Mouse (Mus musculus): Measurements from ENCODE around the gene Adprm. TPM values are rescaled to one million over a fixed set of nuclear protein-coding genes. Genes with fewer than 3 reads are reported as not detected.
"Not testable (repeated sequence)": the region's sequence is repeated elsewhere in the genome, so short reads cannot be mapped to it uniquely, and the experiment has no call there.

Adprm gene
- total RNA-seq (2017) = 36.1 and 43.3 TPM in 2 replicates

DNA sequence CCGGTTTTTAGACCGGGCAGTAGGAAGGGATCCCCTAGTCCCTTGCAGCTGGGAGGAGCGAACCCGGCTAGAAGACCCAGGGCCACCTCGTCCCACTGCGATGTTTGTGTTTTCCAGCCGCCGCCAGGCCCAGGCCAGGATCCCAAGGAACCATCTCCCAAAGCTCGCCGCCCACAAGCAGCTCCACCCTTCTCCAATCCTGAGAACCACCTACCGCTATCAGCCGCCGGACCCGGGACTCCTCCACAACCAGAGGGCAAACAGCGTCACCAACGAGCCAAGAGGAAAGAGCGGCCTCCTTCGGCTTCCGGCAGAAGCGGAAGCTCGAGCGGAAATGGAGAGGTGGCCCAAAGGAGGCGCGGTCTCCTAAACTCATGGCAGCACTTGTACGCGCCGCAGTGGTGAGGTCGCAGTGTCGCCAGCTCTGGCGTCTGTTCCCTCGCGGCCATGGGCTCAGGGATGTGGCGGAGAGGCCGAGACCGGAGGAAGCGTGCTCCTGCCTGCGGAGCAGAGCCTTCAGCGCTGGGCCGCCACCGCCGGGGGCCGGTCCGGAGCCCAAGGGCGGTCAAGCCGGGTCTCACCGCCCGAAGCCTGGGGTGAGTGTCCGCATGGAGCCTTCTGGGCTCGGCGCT lies at the start of gene Adprm, which contains the start of gene Sco1:
Adprm (minus strand) TSS at position 274 of the 632 bp plus-strand sequence.
Sco1 (plus strand) TSS at position 350 of the 632 bp plus-strand sequence.
- ATAC-seq (ENCODE audit: extremely low read depth, insufficient number of reproducible peaks, low FRiP score, poor library complexity, severe bottlenecking) = peak; percentile 95

DNA sequence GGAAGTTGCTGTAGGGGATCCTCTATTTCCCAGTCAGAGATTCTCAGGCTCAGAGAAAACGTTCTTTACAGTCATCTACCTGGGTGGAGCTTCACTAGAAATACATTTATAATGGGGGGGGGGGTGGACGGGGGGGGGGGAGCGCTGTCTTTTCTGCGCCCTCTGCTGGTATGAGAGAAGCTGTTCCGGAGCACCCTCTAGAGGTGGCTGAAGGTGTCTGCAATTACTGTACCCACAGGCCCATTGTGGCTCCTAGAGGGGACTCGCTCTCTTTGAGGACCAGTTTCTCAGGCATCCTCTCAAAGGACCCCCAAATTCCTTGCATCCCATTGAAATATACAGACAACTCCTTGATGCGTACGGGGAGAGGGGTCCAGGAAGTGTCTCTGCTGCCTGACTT lies 49.3 kb upstream of the Adprm start:
- ATAC-seq (ENCODE audit: extremely low read depth, insufficient number of reproducible peaks, low FRiP score, poor library complexity, severe bottlenecking) = 0 out of 2 replicates have a peak, but pooled peaks have one; percentile 42

DNA sequence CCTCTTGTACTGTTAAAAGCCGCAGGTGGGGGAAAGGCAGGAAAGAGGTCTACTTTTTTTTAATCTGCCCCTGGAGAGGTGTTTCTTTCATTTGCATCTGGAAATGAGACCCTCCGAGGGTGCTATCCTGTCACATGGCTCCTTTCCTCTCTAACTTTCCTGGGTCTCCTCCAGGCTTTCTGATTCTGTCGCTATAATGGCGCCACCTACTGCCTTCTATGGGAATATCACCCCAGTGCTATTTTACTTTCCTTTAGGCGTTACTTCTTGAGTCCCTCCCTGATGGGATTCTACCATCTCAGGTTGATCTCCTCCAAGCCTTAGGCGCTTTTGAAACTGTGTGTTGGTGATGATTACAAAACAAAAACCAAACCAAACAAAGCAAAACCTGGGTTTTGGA lies 47.8 kb upstream of the Adprm start:
- no peak for ATAC-seq (ENCODE audit: extremely low read depth, insufficient number of reproducible peaks, low FRiP score, poor library complexity, severe bottlenecking)

DNA sequence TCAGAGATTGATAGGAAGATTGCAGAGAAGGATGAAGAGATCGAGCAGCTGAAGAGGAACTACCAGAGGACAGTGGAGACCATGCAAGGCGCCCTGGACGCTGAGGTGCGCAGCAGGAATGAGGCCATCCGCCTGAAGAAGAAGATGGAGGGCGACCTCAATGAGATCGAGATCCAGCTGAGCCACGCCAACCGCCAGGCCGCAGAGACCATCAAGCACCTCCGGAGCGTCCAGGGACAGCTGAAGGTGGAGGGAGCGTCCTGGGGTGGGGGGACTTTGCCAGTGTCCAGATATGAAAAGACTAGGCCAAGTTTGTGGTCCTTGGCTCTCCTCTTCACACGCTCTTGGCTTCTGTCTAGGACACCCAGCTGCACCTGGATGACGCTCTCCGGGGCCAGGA lies 46.8 kb upstream of the Adprm start:
- no peak for ATAC-seq (ENCODE audit: extremely low read depth, insufficient number of reproducible peaks, low FRiP score, poor library complexity, severe bottlenecking)

DNA sequence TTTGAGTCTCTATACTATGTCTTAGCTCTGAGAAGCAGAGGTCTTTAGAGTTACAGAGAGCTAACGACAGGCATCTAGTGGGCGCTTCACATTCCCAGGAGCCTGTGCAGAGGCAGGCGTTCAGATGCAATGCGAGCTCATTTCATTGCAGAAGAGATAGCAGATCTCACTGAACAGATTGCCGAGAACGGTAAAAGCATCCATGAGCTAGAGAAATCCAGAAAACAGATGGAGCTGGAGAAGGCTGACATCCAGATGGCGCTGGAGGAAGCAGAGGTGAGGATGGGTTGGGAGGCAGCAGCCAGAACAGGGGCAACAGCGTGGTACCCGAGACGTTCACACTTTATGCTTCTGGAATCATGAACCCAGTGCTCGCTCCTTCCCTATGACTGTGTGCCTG lies 46.0 kb upstream of the Adprm start:
- no peak for ATAC-seq (ENCODE audit: extremely low read depth, insufficient number of reproducible peaks, low FRiP score, poor library complexity, severe bottlenecking)

DNA sequence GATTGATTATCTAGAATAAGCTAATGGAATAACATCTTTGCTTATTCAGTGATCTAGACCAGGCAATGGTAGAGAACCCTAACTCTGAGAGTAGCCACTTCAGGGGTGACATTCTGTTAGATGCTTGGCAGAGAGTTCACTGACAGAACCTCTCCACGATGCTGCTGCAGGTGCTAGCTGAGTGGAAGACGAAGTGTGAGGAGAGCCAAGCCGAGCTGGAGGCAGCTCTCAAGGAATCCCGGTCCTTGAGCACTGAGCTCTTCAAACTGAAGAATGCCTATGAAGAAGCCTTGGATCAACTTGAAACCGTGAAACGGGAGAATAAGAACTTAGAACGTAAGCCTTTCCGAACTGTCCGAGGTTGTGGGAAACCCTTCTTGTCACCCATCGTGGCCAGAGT lies 45.3 kb upstream of the Adprm start:
- ATAC-seq (ENCODE audit: extremely low read depth, insufficient number of reproducible peaks, low FRiP score, poor library complexity, severe bottlenecking) = no peak

DNA sequence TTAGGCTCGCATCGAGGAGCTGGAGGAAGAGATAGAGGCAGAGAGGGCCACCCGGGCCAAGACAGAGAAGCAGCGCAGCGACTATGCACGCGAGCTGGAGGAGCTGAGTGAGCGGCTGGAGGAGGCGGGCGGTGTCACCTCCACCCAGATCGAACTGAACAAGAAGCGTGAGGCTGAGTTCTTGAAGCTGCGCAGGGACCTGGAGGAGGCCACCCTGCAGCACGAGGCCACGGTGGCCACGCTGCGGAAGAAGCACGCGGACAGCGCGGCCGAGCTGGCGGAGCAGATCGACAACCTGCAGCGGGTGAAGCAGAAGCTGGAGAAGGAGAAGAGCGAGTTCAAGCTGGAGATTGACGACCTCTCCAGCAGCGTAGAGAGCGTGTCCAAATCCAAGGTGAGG lies 42.1 kb upstream of the Adprm start:
- no peak for ATAC-seq (ENCODE audit: extremely low read depth, insufficient number of reproducible peaks, low FRiP score, poor library complexity, severe bottlenecking)

DNA sequence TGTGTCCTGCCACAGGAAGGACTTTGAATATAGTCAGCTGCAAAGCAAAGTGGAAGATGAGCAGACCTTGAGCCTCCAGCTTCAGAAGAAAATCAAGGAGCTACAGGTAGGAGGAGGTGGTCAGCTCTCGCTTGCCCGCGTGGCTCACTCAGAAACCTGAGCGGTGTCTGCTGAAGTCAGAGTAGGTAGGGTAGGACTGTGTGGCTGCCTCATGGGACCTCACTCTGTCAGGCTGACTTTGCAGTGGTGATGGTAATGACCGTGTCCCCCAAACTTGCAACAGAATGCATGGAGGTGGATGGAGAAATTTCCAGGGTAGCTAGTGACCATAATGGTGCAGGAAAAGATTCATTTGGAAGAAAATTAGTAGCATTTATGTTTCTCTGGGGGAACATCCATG lies 41.3 kb upstream of the Adprm start:
- no peak for ATAC-seq (ENCODE audit: extremely low read depth, insufficient number of reproducible peaks, low FRiP score, poor library complexity, severe bottlenecking)

DNA sequence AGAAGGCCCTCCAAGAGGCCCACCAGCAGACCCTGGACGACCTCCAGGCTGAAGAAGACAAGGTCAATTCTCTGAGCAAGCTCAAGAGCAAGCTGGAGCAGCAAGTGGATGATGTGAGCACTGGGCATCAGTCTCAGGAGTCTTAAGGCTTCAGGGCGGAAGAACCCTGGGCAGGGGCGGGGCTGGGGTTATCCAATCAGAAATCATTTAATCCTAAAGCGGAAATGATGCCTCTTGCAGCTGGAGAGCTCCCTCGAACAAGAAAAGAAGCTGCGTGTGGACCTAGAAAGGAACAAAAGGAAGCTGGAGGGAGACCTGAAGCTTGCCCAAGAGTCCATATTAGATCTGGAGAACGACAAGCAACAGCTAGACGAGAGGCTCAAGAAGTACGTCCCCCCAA lies 40.8 kb upstream of the Adprm start:
- no peak for ATAC-seq (ENCODE audit: extremely low read depth, insufficient number of reproducible peaks, low FRiP score, poor library complexity, severe bottlenecking)

DNA sequence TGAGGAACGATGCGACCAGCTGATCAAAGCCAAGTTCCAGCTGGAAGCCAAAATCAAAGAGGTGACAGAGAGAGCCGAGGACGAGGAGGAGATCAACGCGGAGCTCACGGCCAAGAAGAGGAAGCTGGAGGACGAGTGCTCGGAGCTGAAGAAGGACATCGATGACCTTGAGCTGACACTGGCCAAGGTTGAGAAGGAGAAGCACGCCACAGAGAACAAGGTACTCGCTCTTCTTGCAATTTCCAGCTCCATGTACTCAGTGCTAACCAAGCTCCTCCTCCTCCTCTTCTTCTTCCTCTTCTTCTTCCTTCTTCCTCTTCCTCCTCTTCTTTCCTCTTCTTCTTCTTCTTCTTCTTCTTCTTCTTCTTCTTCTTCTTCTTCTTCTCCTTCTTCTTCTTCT lies 40.0 kb upstream of the Adprm start:
- not testable (repeated sequence) for ATAC-seq (ENCODE audit: extremely low read depth, insufficient number of reproducible peaks, low FRiP score, poor library complexity, severe bottlenecking)

DNA sequence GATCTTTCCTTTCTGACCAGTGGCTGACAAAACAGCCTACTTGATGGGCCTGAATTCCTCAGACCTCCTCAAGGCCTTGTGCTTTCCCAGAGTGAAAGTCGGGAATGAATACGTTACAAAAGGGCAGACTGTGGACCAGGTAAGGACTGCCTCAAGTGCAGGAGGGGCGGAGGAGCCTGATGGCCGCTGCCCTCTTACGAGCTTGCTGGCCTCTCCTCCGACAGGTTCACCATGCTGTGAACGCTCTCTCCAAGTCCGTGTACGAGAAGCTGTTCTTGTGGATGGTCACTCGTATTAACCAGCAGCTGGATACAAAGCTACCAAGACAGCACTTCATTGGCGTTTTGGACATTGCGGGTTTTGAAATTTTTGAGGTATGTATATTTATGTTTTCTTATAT lies 34.8 kb upstream of the Adprm start:
- no peak for ATAC-seq (ENCODE audit: extremely low read depth, insufficient number of reproducible peaks, low FRiP score, poor library complexity, severe bottlenecking)

DNA sequence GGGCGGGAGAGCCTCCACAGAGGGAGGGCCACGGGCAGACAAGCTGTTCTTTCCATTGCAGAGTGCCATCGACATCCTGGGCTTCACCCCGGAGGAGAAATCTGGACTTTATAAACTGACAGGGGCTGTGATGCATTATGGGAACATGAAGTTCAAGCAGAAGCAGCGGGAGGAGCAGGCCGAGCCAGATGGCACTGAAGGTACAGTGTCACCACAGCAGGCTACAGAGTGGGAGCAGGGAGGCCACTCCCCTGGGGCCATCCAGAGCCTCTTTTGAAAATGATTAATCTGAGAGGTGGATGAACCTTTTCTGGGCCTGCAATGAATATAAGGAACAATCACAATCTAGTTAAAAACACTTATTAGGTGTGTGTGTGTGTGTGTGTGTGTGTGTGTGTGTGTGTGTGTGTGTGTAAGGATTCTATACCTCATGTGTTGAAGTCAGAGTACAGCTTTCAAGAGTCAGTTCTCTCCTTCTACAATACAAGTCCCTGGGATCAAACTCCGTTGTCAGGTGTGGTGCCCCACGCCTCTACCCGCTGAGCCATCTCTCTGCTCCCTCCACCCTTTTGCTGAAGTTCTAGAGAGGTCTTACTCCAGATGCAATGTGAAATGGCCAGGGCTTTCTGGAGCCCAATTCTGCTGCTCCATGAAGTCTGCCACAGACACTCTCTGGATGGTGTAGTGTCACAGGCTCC lies 34.2 kb upstream of the Adprm start:
- ATAC-seq (ENCODE audit: extremely low read depth, insufficient number of reproducible peaks, low FRiP score, poor library complexity, severe bottlenecking) = no peak

DNA sequence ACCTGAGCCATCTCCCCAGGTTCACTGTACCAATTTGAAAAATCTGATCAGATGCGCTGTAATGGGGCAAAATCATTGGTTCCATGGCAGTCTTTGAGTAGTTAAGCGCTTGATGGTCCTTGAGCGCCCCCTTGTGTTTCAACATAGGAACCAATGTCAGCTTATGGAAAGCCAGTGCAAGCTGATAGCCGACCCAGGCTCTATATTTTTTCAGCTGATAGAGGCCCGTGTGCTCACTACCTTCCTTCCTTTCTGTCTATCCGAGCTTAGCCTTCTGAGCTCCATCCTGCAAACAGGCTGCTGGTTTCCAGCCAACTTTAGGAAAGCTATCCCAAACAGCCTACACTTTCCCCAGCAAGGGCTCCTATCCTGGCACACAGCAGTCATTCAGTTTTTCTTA lies 33.1 kb upstream of the Adprm start:
- ATAC-seq (ENCODE audit: extremely low read depth, insufficient number of reproducible peaks, low FRiP score, poor library complexity, severe bottlenecking) = peak; percentile 77; the same call in 1 of the 2 replicates

DNA sequence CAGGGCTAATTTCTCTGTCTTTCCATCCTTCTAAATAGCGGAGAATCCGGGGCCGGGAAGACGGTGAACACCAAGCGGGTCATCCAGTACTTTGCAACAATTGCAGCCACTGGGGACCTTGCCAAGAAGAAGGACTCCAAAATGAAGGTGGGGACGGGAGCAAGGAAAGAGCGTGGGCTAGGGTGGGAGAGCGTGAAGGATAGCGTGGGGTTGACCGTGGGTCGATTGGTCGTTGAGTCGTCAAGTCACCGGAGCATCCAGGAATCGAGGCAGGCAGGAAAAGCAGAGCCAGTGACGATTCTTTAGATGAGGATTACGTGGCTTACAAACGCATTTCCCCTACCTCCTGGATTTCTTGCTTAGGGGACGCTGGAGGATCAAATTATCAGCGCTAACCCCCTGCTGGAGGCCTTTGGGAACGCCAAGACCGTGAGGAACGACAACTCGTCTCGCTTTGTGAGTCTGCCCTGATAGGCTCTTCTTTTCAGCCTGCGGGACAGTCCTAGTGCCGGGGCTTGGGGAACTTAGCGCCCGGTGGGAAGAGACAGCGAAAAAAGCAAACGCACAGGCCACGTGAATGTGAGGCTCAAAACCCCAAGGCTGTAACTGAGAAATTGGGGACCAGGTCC lies 31.4 kb upstream of the Adprm start:
- ATAC-seq (ENCODE audit: extremely low read depth, insufficient number of reproducible peaks, low FRiP score, poor library complexity, severe bottlenecking) = no peak

DNA sequence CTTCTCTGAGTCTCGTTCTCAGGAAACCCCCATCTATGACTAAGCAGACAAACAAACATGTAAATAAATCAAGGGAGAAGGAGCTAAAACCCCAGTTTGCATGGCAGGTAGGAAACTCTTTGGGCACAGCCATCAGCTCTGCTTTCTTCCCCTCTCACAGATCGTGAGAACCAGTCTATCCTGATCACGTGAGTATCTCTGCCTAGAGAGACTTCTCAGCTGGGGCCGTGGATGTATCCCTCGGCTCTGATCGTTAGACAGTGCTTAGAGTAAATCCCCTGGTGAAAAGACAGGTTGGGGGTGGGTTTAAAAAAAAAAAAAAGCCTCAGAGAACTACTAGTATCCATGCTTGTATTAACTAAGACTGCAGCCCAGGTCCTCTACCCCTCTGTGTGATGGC lies 30.8 kb upstream of the Adprm start:
- ATAC-seq (ENCODE audit: extremely low read depth, insufficient number of reproducible peaks, low FRiP score, poor library complexity, severe bottlenecking) = no peak

DNA sequence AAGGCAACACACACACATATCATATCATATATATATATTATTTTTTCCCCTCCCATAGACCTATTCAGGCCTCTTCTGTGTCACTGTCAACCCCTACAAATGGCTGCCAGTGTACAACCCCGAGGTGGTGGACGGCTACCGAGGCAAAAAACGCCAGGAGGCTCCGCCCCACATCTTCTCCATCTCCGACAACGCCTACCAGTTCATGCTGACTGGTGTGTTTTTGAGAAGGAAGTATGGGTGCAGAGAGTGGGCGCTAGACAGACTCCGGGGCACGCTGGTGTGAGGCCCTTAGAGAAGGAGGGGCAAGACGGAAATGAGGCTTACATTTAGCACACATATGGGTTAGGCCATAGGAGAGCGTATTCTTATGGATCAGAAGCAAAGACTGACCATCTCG lies 30.4 kb upstream of the Adprm start:
- no peak for ATAC-seq (ENCODE audit: extremely low read depth, insufficient number of reproducible peaks, low FRiP score, poor library complexity, severe bottlenecking)

DNA sequence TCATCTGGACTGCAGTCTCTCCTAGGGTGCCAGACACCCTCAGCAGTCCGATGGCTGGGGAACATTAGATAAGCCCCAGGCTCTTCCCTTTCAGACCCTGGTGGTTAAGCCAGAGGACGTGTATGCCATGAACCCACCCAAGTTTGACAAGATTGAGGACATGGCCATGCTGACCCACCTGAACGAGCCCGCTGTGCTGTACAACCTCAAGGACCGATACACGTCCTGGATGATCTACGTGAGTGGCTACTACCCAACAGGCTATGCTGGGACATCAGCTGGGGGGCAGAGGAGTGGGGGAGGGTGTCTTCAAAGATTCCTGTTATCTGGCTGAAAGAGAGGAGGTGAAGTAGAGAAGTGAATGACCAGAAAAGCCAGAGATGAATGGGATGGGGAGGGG lies 29.8 kb upstream of the Adprm start:
- no peak for ATAC-seq (ENCODE audit: extremely low read depth, insufficient number of reproducible peaks, low FRiP score, poor library complexity, severe bottlenecking)

DNA sequence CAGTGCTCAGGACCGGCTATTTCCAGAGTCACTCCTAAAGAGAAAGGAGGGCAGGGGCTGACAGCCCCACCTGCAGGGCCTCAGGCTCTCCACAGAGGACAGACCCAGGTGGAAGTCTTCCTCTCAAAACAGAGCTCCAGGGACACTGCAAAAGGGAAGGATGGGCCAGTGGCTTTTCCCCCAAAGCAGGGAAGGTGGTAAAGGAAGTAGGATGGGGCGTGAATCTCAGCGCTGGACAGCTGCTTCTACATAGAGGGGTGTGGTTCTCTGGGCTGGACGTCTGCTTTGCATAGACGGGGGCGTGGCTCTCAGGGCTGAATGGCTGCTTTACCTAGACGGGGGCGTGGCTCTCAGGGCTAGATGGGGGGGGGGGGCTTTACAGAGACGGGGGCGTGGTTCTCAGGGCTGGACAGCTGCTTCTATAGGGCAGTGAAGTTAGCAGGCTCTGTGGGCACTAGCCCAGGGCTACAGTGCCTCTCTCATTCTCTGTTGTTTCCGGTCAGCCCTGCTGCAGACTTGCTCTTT lies 28.8 kb upstream of the Adprm start:
- no peak for ATAC-seq (ENCODE audit: extremely low read depth, insufficient number of reproducible peaks, low FRiP score, poor library complexity, severe bottlenecking)

DNA sequence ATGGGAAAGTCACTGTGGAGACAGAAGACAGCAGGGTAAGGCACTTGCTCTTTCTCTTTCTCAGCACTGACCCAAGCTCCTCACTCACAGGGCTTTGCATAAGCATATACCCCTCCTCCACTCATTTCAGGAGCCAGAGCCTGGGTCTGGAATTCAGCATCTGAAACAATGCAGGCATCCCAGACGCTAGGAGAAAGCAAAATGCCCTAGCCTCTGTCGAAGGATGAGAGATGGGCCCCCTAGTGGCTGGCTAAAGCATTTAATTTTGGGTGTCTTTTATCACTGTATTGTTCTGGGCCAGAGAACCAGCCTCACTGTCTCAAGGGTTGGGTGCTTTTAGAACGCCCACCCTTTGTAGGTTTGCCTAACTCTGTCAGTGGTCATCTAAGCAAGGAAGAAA lies 27.8 kb upstream of the Adprm start:
- ATAC-seq (ENCODE audit: extremely low read depth, insufficient number of reproducible peaks, low FRiP score, poor library complexity, severe bottlenecking) = peak; percentile 48; the same call in 1 of the 2 replicates

DNA sequence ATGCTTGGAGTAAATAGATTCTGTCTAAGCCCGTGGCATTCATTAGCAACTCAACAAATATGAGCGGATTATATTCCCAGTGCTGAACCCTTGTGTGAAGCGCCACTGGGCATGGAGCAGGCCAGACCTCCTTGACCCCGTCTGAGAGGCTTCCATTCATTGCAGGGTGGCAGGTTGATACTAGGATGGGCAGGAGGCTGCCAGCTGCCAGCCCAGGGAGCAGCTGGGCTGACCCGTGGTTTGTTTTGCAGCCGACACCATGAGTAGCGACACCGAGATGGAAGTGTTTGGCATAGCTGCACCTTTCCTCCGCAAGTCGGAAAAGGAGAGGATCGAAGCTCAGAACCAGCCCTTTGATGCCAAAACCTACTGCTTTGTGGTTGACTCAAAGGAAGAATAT lies 27.3 kb upstream of the Adprm start:
- ATAC-seq (ENCODE audit: extremely low read depth, insufficient number of reproducible peaks, low FRiP score, poor library complexity, severe bottlenecking) = no peak
